Mouse (Mus musculus): Measurements from ENCODE around the gene Zfp787.

DNA sequence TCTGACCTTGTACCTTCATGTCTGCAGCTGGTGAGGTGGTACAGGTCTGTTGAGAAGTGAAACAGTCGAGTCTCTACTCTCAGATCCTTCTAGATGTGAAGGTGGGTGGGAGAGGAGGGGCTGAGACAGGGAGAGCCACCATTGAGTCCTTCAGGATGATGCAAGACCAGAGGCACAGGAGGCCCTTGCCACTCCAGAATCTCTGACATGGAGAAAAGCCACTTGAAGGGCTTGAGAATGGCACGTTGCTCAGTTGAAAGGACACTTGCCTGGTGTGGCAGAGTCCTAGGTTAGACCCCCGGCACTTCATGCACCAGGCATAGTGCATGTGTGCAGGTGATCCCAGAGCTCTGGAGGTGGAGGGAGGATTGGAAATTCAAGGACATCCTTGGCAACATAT lies 5.7 kb upstream of the Zfp787 start:
- TF ChIP-seq MYOD1 (IDR thresholded peaks at IDR 0.05; ENCODE audit: control insufficient read depth, insufficient read length, low read depth): no peak
- TF ChIP-seq MYOG (IDR thresholded peaks at IDR 0.05; ENCODE audit: control insufficient read depth, extremely low read depth, insufficient read length): no peak
- no peak for TF ChIP-seq CTCF (IDR thresholded peaks at IDR 0.05; ENCODE audit: control insufficient read depth, insufficient read depth, insufficient read length)
- TF ChIP-seq MAX (IDR thresholded peaks at IDR 0.05): no peak

Data from C2C12 (cell line).